Mouse (Mus musculus) heart, embryonic 15.5 days (tissue): Measurements from ENCODE around the gene Zbtb16. TPM values are rescaled to one million over a fixed set of nuclear protein-coding genes. Genes with fewer than 3 reads are reported as not detected.

Experiments
- ATAC-seq: fragments of 200-750 bp; cut with Nextera tagmentation; replicated peaks from 2 replicates; pipeline ENCODE4 v1.8.0; 2017; ENCODE audit warnings: low read depth, moderate TSS enrichment; ENCODE audit not compliant: insufficient number of reproducible peaks, insufficient read depth, low FRiP score
- H3K27ac ChIP-seq: fragments of 300-500 bp; sonication (generic); 2 replicates; pipeline ENCODE4 v1.5.1; 2015; ENCODE audit warnings: mild to moderate bottlenecking, inconsistent platforms
- H3K27me3 ChIP-seq: fragments of 300-500 bp; sonication (generic); 2 replicates; pipeline ENCODE4 v1.6.1; 2015; ENCODE audit warnings: inconsistent platforms
- H3K36me3 ChIP-seq: fragments of 300-500 bp; sonication (generic); 2 replicates; pipeline ENCODE4 v1.6.1; 2015; ENCODE audit warnings: mild to moderate bottlenecking, inconsistent platforms
- H3K4me1 ChIP-seq: fragments of 300-500 bp; sonication (generic); replicated peaks from 2 replicates; pipeline ENCODE4 v1.6.1; 2015; ENCODE audit warnings: inconsistent platforms
- H3K4me2 ChIP-seq: fragments of 300-500 bp; sonication (generic); 2 replicates; pipeline ENCODE4 v1.6.1; 2015; ENCODE audit warnings: inconsistent platforms, mild to moderate bottlenecking, moderate library complexity
- H3K4me3 ChIP-seq: fragments of 300-500 bp; sonication (generic); 2 replicates; pipeline ENCODE4 v1.5.1; 2015; ENCODE audit warnings: mild to moderate bottlenecking, inconsistent platforms
- H3K9ac ChIP-seq: fragments of 300-500 bp; sonication (generic); 2 replicates; pipeline ENCODE4 v1.6.1; 2015; ENCODE audit warnings: mild to moderate bottlenecking, inconsistent platforms
- H3K9me3 ChIP-seq: fragments of 300-500 bp; sonication (generic); replicated peaks from 2 replicates; pipeline ENCODE4 v1.6.1; 2016; ENCODE audit warnings: inconsistent platforms
- WGBS: fragments of 180-500 bp; shearing (Covaris S2); methylation state at CpG from one replicate; pipeline ENCODE4 v1.1.7; 2015; ENCODE audit warnings: mixed read lengths; 5-methylcytosine and 5-hydroxymethylcytosine counted together
- polyA plus RNA-seq: library from polyadenylated mRNA; unstranded; fragments of >200 nt; fragmentation: Nextera tagmentation; extraction: Ambion mirVana; gene quantifications from 2 replicates; pipeline ENCODE4 v1.2.1, GENCODE M21; 2015

Gene Zbtb16
- polyA plus RNA-seq, 1 experiment from 2014 or later = 6.0 TPM

DNA sequence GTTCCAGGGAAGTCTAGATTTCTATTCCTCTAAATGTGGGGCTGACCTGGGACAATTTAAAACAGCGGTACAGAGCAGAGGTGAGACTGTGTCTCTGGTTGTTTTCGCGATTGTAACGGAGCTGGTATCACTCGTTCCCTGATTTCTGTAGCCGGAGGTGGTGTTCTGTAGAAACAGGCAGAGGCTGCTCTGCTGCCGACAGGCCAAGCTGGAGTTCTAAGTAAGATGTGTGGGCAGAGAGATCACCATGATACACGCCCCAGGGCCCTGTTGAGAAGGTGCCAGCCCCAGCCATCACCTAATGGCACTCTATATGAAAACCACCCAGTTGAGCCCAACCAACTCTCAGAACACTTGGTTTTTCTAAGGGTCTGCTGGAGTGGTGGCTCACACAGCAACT, 122.2 kb downstream of the Zbtb16 start:
- H3K27ac ChIP-seq = no peak overlapping the region
- H3K36me3 ChIP-seq = no peaks in the 10 kb centered on the region
- H3K4me3 ChIP-seq = no peak overlapping the region
- no peaks in the 10 kb centered on the region for H3K9me3 ChIP-seq
- ATAC-seq = no peak
- peaks cover 19% of the 10 kb centered on the region for H3K4me1 ChIP-seq
- 87% methylated on average over 8 of the region's 8 CpGs for WGBS
- H3K27me3 ChIP-seq = no peaks in the 10 kb centered on the region
- H3K9ac ChIP-seq = no peak overlapping the region
- no peak overlapping the region for H3K4me2 ChIP-seq

DNA sequence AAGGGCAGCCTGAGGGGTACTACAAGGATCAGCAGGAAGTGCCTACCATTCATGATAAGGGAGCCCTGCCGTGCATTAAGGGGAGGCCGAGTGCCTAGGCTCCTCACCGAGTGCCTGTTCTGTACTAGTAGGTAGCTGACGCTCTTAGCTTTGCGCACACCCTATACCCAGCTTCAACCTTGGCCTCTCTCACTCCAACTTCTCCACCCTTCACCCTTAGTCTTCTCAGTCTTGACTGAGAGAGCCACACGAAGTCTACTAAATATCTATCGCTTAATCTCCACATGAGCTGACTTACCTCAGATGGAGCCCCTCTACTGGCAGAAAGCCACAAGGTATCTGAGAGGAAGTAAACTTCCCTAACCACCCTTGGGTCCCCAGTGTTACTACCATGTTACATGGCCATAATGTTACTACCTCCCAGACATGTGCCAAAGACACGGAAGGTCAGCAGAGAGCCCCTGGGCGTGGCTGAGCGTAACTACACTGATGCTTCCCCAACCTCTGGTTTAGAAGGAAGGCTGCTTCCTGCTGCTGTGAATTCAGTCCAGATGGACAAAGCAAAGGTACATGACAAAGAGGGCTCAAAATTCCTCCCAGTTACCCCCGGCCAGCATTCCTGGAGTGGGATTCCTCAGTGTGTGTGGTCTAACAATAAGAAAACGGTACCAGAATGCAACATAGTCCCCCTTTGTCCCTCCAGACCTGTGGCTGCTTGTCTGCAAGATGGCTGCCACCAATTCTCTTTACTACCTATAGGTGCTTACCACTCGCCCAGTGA, 122.8 kb downstream of the Zbtb16 start:
- Histone ChIP-seq H3K4me2 (no peak overlapping the region), H3K36me3 (no peaks in the 10 kb centered on the region), H3K4me3 (no peak overlapping the region), H3K9ac (no peak overlapping the region), H3K4me1 (peaks cover 20% of the 10 kb centered on the region), H3K27me3 (no peaks in the 10 kb centered on the region), H3K27ac (no peak overlapping the region), H3K9me3 (no peaks in the 10 kb centered on the region)
- ATAC-seq = no peak
- WGBS = 76% methylated on average over 13 of the region's 13 CpGs

DNA sequence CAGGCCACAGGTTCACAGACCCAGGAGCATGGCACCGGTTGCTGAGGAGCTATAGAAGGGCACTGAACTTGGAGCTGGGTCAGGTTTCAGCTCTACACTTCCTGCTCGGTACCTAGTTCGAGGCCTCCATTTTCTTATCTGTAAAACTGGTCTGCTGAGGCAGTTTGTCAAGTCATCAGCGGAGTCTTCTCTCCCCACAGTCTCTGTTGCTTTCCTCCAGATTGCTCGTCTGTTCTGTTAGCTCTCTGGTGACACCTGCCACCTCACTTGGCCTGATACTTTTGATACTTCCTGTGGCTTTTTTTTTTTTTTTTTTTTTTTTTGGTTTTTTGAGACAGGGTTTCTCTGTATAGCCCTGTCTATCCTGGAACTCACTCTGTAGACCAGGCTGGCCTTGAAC, 124.2 kb downstream of the Zbtb16 start:
- Histone ChIP-seq H3K4me2 (no peak overlapping the region), H3K27me3 (no peaks in the 10 kb centered on the region), H3K36me3 (no peaks in the 10 kb centered on the region), H3K4me1 (peaks cover 30% of the 10 kb centered on the region), H3K27ac (no peak overlapping the region), H3K9me3 (no peaks in the 10 kb centered on the region), H3K4me3 (no peak overlapping the region), H3K9ac (no peak overlapping the region)
- 68% methylated on average over 5 of the region's 5 CpGs for WGBS
- no peak for ATAC-seq

DNA sequence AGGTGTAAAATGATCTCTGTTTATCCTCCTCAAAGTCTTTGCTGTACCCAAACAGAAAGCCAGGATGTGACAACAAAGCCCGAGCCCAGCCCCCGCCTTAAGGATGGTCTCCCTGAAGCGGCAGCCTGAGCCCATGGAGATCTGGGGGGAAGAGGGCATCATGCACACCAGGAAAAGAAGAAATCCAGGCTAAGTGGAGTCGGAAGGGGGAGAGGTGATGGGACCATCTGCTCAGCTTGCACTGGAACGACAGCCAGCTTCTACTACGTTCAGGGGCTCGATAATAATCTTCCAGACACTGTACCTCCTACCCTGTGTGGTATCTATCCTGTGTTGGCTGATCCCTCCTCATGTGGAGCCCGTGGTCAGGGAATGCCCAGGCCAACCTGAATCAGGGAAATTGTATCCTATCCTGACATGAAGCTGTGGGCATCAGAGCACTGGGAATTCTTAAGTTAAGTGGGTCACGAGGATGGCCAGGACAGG, 124.7 kb downstream of the Zbtb16 start:
- no peak overlapping the region for H3K9ac ChIP-seq
- H3K27ac ChIP-seq = no peak overlapping the region
- H3K4me1 ChIP-seq = peaks cover 34% of the 10 kb centered on the region
- 44% methylated on average over 9 of the region's 9 CpGs for WGBS
- no peaks in the 10 kb centered on the region for H3K36me3 ChIP-seq
- ATAC-seq = no peak
- no peaks in the 10 kb centered on the region for H3K27me3 ChIP-seq
- H3K9me3 ChIP-seq = no peaks in the 10 kb centered on the region
- no peak overlapping the region for H3K4me2 ChIP-seq
- no peak overlapping the region for H3K4me3 ChIP-seq

DNA sequence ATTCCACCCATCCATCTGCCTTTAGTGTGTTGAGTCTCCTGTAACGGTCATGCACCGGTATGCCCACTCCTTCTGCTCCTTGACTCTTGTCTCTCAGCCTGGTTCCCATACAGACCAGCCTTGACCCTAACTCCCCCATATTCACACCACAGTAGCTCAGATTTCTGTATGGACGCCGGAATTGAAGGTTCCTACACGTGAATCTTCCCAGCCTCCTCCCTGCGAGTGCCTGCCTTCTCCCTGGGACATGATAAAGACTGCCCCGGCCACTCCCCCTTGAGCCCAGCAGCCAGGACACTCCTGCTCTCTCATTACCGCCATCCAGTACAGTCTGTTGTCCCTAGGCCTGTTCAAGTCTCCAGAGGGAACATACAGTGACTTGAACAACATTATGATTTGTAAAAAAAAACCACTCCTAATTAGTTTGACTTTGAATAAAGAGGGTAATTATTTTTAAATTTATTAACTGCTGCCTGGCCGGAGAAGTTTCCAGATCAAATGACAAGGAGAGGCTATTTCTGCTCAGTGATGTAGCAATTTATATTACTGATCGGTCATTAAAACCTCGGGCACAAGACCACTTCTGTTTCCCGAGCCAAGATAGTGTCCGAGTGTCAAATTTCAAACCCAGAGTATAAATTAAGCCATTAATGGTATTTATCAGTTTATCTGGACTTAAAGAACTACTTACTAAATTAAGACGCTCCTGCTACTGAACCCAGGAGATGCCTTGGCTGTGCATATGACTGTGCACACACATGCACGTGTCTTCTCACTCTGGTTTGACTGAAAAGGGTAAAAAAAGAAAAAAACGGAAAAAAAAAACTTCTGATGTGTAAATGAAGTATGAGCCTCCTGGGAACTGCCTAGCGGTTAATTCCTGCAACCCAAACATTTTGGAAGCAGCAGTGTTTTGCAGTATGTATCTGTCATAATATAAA, 125.4 kb downstream of the Zbtb16 start:
- Histone ChIP-seq H3K9me3 (no peaks in the 10 kb centered on the region), H3K4me2 (no peak overlapping the region), H3K4me3 (no peak overlapping the region), H3K9ac (no peak overlapping the region), H3K4me1 (peaks cover 37% of the 10 kb centered on the region), H3K27ac (no peak overlapping the region), H3K27me3 (no peaks in the 10 kb centered on the region), H3K36me3 (no peaks in the 10 kb centered on the region)
- 36% methylated on average over 17 of the region's 17 CpGs for WGBS
- no peak for ATAC-seq

DNA sequence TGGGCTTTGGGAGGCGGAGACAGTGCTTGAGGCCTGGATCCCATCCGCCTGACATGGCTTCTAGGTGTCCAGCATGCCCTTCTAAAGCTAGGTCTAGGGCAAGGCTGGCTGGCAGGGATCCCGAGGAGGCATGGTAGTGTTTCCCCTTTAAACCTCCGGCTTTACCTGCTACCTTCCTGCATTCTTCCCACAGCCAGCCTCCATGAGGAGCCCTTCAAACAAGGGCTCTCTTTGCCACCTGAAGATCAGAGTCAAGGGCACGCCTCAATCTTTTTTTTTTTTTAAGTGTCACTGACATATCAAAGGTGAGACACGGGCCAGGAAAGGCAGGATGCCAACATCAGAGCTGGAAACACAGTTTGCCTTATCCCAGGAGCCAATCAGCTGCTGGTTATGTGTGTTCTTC, 128.2 kb downstream of the Zbtb16 start:
- H3K4me1 ChIP-seq = peaks cover 34% of the 10 kb centered on the region
- peak; percentile 64; the same call in 1 of the 2 replicates for ATAC-seq
- no peak overlapping the region for H3K9ac ChIP-seq
- WGBS = 59% methylated on average over 6 of the region's 6 CpGs
- no peaks in the 10 kb centered on the region for H3K27me3 ChIP-seq
- H3K9me3 ChIP-seq = no peaks in the 10 kb centered on the region
- H3K4me2 ChIP-seq = peak overlapping the region; percentile 17; the same call in 1 of the 2 replicates
- H3K27ac ChIP-seq = peak overlapping the region; percentile 95
- H3K36me3 ChIP-seq = no peaks in the 10 kb centered on the region
- no peak overlapping the region for H3K4me3 ChIP-seq

DNA sequence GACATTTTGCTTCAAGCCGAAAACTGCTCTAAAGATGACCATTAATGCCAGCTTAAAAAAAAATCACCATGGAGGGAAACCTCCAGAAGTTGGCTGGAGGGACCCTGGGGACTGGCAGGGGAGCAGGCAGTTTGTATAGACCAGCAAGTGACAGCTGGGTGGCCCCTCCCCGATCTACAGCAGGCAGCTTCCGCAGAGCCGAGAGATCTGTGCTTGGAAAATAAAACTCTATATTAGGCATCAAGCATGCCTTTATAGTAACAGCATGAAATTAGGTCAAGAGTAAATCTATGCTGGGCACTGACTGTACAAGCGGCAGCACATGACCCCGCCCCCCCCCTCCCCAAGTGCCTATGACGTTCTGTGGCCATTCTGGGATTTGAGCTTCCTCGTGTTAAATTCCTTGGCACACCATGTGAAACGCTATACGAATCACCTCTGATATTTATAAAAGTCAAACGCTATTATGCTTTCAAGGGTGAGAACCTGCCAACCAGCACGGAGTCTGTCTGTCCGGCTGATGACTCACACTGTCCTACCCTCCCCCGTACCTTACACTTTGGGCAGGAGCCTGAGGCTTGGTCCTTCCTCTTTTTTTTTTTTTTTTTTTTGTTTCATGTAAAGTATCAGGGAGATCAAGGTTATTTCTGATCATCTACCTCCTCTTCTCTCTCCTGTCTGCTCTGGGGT, 128.7 kb downstream of the Zbtb16 start:
- peak overlapping the region; percentile 17; the same call in 1 of the 2 replicates for H3K4me2 ChIP-seq
- no peaks in the 10 kb centered on the region for H3K36me3 ChIP-seq
- no peak overlapping the region for H3K4me3 ChIP-seq
- peak overlapping the region; percentile 41 for H3K9ac ChIP-seq
- ATAC-seq = peak; percentile 87
- no peaks in the 10 kb centered on the region for H3K27me3 ChIP-seq
- WGBS = 24% methylated on average over 14 of the region's 14 CpGs
- H3K27ac ChIP-seq = peak overlapping the region; percentile 95
- peaks cover 34% of the 10 kb centered on the region for H3K4me1 ChIP-seq
- H3K9me3 ChIP-seq = no peaks in the 10 kb centered on the region

DNA sequence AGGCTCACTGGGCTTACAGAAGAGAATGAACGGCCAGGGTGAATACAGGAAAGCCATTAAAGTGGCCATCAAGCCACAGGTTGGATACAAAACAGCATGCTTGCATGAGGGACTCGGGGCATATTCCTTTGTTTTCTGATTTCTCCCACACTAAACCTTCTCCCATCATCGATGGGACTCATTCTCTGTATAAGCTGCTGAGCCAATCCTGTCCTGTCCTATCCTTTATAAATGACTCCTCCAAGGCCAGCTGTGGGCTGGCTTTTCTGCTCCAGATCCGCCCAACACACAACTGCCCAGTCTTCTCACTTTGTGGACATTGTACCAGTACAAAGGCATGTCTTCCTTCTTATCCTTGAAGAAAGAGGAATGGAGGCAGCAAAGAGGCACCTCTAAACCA, 134.7 kb downstream of the Zbtb16 start:
- H3K9ac ChIP-seq = no peak overlapping the region
- H3K4me2 ChIP-seq = no peak overlapping the region
- H3K27me3 ChIP-seq = no peaks in the 10 kb centered on the region
- 67% methylated on average over 4 of the region's 4 CpGs for WGBS
- no peak overlapping the region for H3K27ac ChIP-seq
- H3K36me3 ChIP-seq = no peaks in the 10 kb centered on the region
- ATAC-seq = no peak
- H3K4me1 ChIP-seq = peaks cover 20% of the 10 kb centered on the region
- no peaks in the 10 kb centered on the region for H3K9me3 ChIP-seq
- no peak overlapping the region for H3K4me3 ChIP-seq

DNA sequence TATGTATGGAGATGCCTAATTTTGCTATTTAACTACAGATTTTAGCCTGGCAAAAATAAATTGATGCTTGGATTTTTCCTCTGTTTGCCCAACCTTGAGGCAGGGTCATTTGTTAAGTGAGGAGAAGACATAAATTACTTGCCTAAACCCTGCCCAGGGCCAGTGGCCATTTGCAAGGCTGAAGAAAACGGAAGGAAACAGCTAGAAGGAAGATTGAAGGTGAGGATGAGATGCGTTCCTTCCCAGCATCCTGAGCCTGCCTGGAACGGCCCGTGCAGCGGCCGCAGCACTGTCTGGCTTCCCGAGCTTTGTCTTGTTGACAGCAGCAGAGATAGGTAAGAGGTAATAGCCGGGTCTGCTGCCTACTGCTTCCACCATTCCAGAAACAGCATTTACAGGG, 135.2 kb downstream of the Zbtb16 start:
- Histone ChIP-seq H3K4me1 (peaks cover 18% of the 10 kb centered on the region), H3K4me3 (no peak overlapping the region), H3K27me3 (no peaks in the 10 kb centered on the region), H3K4me2 (no peak overlapping the region), H3K36me3 (no peaks in the 10 kb centered on the region), H3K27ac (no peak overlapping the region), H3K9ac (no peak overlapping the region), H3K9me3 (no peaks in the 10 kb centered on the region)
- WGBS = 32% methylated on average over 8 of the region's 8 CpGs
- ATAC-seq = no peak

DNA sequence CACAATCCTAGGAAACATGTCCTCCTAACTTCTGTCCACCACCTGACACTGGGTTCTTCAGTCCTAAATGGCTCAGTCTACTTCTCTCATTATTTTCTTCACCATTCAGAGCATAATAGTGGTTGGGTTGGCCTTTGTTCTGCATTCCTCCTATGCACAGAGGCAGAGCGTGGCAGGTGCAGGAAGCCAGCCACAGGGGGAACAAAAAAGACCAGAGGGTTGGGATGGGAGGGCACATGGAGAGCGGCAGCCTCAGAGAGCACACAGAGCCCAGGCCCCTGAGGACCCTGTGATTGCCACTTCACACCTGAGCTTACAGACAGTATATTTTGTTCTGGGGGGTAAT, 138.6 kb downstream of the Zbtb16 start:
- Histone ChIP-seq H3K27me3 (no peaks in the 10 kb centered on the region; the same call in 1 of the 2 replicates), H3K36me3 (no peaks in the 10 kb centered on the region), H3K4me2 (no peak overlapping the region), H3K9ac (no peak overlapping the region), H3K9me3 (no peaks in the 10 kb centered on the region), H3K4me3 (no peak overlapping the region), H3K27ac (no peak overlapping the region), H3K4me1 (peaks cover 33% of the 10 kb centered on the region)
- no peak for ATAC-seq
- 73% methylated on average over 2 of the region's 2 CpGs for WGBS
